Mouse (Mus musculus) left cerebral cortex, adult 18-20 months (tissue): Measurements from ENCODE around the gene Tcf15. TPM values are rescaled to one million over a fixed set of nuclear protein-coding genes. Genes with fewer than 3 reads are reported as not detected.
A peak's percentile ranks its signal among the peaks of the same experiment; 100 is the strongest.

Source experiments
- DNase-seq, 2 experiments: peaks; one replicate each; pipeline ENCODE4 v3.0.0; 2021 to 2022; ENCODE audit warnings: low spot score in 2 of 2, mixed read lengths in 1 of 2
- total RNA-seq, 2 experiments: library from RNA; stranded (reverse); gene quantifications; 2 replicates each; pipeline ENCODE4 v1.2.3; 2021

Gene Tcf15
- total RNA-seq, 2 experiments from 2014 or later: 1.5 to 1.8 TPM

DNA sequence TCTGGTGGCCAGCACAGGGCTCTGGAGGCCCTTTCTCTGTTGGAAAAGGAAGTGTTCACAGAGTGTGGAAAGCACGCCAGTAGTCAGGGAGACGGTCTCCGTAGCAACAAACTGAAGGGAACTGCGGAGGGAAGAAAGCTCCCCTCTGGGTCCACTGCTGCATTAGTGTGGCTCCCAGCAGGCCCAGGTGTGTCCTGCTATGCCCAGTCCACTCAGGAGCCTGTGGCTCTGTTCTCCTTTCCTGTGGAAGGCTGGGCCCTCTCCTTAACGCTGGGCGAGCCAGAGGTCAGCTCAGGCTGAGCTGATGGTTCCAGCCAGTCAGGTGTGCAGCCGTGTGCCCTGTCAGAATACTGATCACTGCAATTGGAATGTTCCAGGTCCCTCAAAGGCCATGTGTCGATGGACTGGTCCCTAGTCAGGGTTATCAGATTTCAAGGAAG is 24.5 kb downstream of the Tcf15 start:
- peak; percentile 22 to 57 for DNase-seq

- DNase-seq: no peak
Observed at GRCm38 (mm10) chr2:152169377-152169776, 26.0 kb downstream of the Tcf15 start.

DNA sequence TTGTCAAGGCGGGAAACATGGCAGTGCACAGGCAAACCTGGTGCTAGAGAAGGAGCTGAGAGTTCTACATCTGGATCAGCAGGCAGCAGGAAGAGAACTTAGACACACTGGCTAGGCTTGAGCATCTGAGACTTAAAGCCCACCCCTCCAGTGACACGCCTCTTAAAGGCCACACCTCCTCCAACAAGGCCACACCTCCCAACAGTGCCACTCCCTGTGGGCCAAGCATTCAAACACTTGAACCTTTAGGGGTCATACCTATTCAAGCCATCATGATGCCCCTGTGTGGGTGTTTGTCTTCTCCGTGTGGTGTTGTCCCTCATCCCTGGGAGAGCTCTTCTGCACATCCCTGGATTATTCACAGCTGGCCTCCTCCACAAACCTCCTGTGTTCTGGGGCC is 31.5 kb downstream of the Tcf15 start:
- no peak for DNase-seq

DNA sequence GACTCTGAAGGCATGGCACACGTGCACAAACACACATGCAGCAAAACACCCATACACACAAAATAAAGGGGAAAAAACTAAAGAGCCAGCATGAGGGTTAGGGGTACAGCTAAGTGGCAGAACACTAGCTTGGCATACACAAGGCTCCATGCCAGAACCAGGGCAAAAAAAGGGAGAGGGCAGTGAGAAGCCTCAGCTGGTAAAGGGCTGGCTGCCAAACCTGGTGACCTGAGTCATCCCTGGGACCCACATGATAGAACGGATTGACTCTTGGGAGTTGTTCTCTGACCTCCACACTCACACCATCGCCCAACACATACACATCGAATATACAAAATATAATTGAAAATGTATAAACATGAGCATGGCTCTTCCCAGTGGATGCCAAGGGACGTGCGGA is 33.3 kb downstream of the Tcf15 start:
- no peak for DNase-seq

- no peak for DNase-seq
Observed at GRCm38 (mm10) chr2:152177162-152177805, 33.9 kb downstream of the Tcf15 start.

DNA sequence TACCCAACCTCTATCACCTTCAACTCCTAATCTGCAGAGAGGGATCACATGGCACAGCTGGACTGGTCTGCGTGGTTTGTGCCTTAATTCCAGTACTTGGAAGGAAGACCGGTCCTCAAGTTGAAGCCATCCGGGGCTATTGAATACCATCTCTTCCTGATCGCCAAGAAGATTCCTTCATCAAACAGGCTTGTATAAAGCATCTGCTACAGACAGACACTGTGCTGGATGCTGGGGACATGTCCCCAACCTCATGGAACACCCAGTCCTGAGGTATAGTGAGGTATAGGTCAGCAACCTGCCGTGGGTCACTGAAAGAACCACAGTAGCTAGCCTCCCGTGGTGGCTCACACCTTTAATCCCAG is 34.4 kb downstream of the Tcf15 start:
- no peak for DNase-seq

GRCm38 (mm10) chr2:152178345-152178744 is 35.0 kb downstream of the Tcf15 start:
- DNase-seq: no peak

DNA sequence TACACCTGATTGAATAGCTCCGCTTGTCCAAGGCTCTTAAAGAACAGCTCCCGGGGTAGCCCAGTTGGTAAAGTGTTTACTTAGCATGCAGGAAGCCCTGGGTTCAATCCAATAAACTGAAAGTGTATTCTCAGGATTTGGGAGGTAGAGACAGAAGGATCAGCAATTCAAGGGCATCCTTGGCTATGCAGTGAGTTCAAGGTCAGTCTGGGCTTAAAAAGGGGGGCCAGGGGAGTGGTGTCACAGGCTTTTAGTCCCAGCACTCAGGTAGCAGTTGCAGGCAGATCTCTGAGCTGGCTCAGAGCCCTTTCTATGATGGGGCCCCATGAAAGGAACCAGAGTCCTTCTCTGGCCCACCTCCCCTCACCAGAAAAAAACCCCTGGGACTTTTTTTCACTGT is 35.9 kb downstream of the Tcf15 start:
- DNase-seq: no peak

DNA sequence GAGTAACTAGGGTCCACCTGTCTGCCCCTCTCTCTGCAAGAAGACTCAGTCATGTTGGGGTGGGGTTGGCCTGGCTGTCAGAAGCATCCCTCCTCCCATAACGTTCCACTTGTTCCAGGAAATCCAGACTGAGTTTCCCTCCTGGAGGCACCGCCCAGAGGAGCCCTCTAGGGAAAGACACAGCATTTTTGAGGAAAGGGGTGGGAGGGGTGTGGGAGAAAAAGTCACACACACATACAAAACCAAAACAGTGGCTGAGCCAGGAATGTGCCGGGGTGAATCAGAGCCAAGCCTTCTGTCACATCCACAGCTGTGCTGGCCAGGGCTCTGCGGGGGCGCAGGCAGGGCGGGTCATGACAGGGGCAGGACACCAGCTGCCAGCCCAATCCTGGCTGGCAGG is 37.0 kb downstream of the Tcf15 start:
- DNase-seq: no peak

GRCm38 (mm10) chr2:152187132-152187531 is 43.8 kb downstream of the Tcf15 start:
- DNase-seq: no peak

DNA sequence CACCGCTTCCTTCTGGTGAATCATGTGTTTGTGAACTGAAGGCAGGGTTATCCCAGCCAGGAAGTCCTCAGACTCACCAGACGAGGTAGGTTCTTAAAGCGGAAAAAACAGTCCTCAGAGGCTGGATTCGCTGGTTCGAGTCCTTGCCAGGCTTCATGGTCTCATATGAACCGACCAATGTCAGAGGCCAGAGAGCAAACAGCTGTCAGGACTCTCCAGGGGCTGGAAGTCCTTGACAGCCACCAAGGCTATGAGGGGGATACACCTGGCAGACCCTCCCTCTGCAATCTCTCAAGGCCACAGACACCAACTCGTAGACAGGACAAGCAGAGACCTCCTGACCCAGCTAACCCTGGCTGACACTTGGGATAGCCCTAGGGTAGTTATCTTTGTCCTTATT is 45.9 kb downstream of the Tcf15 start:
- no peak for DNase-seq

DNA sequence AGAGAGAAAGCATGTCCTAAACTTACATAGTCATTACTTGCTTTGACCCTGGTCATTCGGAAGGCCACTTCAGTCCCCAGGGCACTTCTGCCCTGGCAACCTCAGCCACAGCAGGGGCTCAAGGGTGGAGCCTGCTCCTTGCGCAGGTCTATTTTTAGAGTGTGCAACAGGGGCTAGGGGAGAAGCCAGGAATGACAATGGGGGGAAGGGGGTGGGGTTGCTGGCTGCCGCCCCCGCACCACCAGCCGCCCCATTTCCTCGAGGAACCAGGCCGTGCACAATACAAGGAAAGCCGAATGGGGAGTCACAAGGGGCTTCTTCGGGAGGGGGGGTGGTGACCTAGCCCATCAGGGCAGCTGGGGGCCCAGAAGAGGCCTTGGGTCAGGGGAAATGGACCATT is 46.3 kb downstream of the Tcf15 start:
- no peak for DNase-seq

DNA sequence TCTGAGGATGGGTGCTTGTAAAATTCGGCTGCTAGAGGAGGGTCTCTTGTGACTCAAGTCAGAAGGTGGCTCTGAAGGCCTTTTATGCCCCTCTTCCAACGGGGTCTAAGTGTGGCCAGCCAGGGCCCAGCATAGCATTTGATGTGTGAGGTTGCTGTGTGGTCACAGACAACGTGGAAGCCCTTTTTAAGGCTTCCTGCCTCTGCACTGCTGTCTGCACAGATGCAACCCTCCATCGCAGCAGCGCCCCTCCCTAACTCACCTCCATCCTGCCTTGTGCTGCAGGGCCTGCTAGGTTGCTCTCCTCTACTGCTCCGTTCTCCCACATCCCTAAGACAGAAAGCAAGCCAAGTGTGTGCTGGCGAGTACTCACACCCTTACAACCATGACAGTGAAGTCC is 46.8 kb downstream of the Tcf15 start:
- DNase-seq: no peak

- DNase-seq: no peak
Observed at GRCm38 (mm10) chr2:152192591-152193345, 49.4 kb downstream of the Tcf15 start.

DNA sequence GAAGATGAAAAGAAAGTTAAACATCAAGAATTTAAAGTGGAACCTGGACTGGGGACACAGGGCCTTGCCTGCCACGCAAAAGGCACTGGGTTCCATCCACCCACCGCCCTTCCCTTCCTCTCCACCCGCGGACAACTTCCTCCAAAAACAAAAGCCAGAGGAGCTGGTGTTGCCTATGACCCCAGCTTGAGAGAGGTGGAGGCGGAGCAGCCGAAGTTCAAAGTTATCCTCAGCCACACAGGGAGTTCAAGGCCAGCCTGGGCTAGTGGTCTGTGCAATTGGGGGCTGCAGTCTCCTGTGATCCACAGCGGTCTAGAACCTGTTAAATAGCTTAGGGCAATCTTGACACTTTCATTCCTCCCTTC is 50.0 kb downstream of the Tcf15 start:
- DNase-seq: no peak

- no peak for DNase-seq
Observed at GRCm38 (mm10) chr2:152194586-152194985, 51.2 kb downstream of the Tcf15 start.

- DNase-seq: no peak
Observed at GRCm38 (mm10) chr2:152196896-152197295, 53.5 kb downstream of the Tcf15 start.

DNA sequence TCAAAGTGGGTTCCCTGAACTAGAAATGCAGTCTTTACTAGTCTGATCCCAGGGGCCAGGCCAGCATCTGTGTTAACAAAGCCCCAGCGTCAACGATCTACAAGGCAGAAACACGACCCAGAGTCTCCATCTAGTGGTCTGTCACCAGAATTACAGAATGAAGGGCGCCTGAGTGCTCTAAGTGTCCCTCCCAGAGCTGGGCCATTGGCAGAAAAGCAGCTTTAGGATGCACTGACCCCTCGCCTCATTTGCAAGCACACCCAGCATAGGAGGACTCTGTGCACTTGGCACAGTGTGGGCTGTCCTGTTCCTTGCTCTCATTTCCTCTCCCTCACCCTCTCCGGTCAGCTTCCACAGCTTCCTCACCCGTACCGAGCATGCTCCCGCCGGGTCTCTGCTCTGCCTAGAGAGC is 53.9 kb downstream of the Tcf15 start:
- peak; percentile 65 to 66 for DNase-seq

Other genes with a start within 250 kb of the Tcf15 start
- not detected for gene Angpt4, start 232.4 kb upstream of the Tcf15 start, total RNA-seq
- 1 to 10 TPM; 7.4 to 7.6 TPM for gene Fam110a, start 163.3 kb upstream of the Tcf15 start, total RNA-seq
- gene Slc52a3, start 147.1 kb upstream of the Tcf15 start, total RNA-seq: 1 to 10 TPM; 2.1 to 2.8 TPM
- gene Scrt2, start 62.0 kb upstream of the Tcf15 start, total RNA-seq: 10 to 100 TPM; 20.5 to 20.7 TPM
- gene Srxn1, start 38.0 kb upstream of the Tcf15 start, total RNA-seq: 100 to 1,000 TPM; 103 to 106 TPM
- gene Csnk2a1, start 83.3 kb downstream of the Tcf15 start, total RNA-seq: 100 to 1,000 TPM in 1 of 2 experiments, 10 to 100 TPM in 1; 96.9 to 100 TPM
- 10 to 100 TPM; 49.2 to 52.6 TPM for gene Tbc1d20, start 150.3 kb downstream of the Tcf15 start, total RNA-seq
- 100 to 1,000 TPM; 106 to 107 TPM for gene Rbck1, start 189.1 kb downstream of the Tcf15 start, total RNA-seq
- gene Trib3, start 200.5 kb downstream of the Tcf15 start, total RNA-seq: under 1 TPM; 0.59 to 0.70 TPM
- 100 to 1,000 TPM in 1 of 2 experiments, 10 to 100 TPM in 1; 96.7 to 104 TPM for gene Nrsn2, start 233.1 kb downstream of the Tcf15 start, total RNA-seq